Mouse (Mus musculus) hindlimb bud, embryonic 11.5 days (tissue): ENCODE data around the gene Atxn1l.
"Not testable (repeated sequence)": the region's sequence is repeated elsewhere in the genome, so short reads cannot be mapped to it uniquely, and the experiment has no call there.

Experiments
- DNase-seq: peaks from one replicate; pipeline ENCODE4 v3.0.0-alpha.2; 2012; ENCODE audit warnings: low read depth, low spot score; ENCODE audit errors: extremely low spot score

Atxn1l gene

GRCm38 (mm10) chr8:109737237-109738048 is at the start of gene Atxn1l:
Gene Atxn1l, minus strand, starts transcription at chr8:109737739.
- DNase-seq, result peak; percentile 78

GRCm38 (mm10) chr8:109780548-109780947 is 43.0 kb upstream of the Atxn1l start:
- DNase-seq, result no peak

- DNase-seq, result no peak
Measured at GRCm38 (mm10) chr8:109779431-109780228, 42.1 kb upstream of the Atxn1l start.

GRCm38 (mm10) chr8:109778993-109779421 is 41.5 kb upstream of the Atxn1l start:
- no peak for DNase-seq

GRCm38 (mm10) chr8:109778280-109778977 is 40.9 kb upstream of the Atxn1l start, which contains the start of gene Ap1g1:
Gene Ap1g1, plus strand, starts transcription at chr8:109778554.
- peak; percentile 92 for DNase-seq

GRCm38 (mm10) chr8:109777851-109778250 is 40.3 kb upstream of the Atxn1l start:
- DNase-seq, result no peak

- DNase-seq, result no peak
Measured at GRCm38 (mm10) chr8:109773154-109773553, 35.6 kb upstream of the Atxn1l start.

- DNase-seq, result no peak
Measured at GRCm38 (mm10) chr8:109766081-109766480, 28.5 kb upstream of the Atxn1l start.

- no peak for DNase-seq
Measured at GRCm38 (mm10) chr8:109764031-109764430, 26.5 kb upstream of the Atxn1l start.

GRCm38 (mm10) chr8:109760221-109760620 is 22.7 kb upstream of the Atxn1l start:
- DNase-seq, result no peak

- DNase-seq, result no peak
Measured at GRCm38 (mm10) chr8:109759426-109759825, 21.9 kb upstream of the Atxn1l start.

GRCm38 (mm10) chr8:109756849-109757248 is 19.3 kb upstream of the Atxn1l start:
- DNase-seq, result no peak

GRCm38 (mm10) chr8:109755554-109755953 is 18.0 kb upstream of the Atxn1l start:
- DNase-seq, result not testable (repeated sequence)

- DNase-seq, result no peak
Measured at GRCm38 (mm10) chr8:109754696-109755095, 17.2 kb upstream of the Atxn1l start.

GRCm38 (mm10) chr8:109751731-109752485 is 14.4 kb upstream of the Atxn1l start:
- DNase-seq, result no peak

- no peak for DNase-seq
Measured at GRCm38 (mm10) chr8:109750699-109751098, 13.2 kb upstream of the Atxn1l start.

GRCm38 (mm10) chr8:109750274-109750673 is 12.7 kb upstream of the Atxn1l start:
- no peak for DNase-seq

- DNase-seq, result no peak
Measured at GRCm38 (mm10) chr8:109747468-109748199, 10.1 kb upstream of the Atxn1l start.

- DNase-seq, result peak; percentile 3
Measured at GRCm38 (mm10) chr8:109738049-109738380, 476 bp upstream of the Atxn1l start.

GRCm38 (mm10) chr8:109736819-109737218 is 720 bp downstream of the Atxn1l start:
- no peak for DNase-seq
